Mouse (Mus musculus): ENCODE data around the gene Lingo1.

The Lingo1 gene

DNA sequence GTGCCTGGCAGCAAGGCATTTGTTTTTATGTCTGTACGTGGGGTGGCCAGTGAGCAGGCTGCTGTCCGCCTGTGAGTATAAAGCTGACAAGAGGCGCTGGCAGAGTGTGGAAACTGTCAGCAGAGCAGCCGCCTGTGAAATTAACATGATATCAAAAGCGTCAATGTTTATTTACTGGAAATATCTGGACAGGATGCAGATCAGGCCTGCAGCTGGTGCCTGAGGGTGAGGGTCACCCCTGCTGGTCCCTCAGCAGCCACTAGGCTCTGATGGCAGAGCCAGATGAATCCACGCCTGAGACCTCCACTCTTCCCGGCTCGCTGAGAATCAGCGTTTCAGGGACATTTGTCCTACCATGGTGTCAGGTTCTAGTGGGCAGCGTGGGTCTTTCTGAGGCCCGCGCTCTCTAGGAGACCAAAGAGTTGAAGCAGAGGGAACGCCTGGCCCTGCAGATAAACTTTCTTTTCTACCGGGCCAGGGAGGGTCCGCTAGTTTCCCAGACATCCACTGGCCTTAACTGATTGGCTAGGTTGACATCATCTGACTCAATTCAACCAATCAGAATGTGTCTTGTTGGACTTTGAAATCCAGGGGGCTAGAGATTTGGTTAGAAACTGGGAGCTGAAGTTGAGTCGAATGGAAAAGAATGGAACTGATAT is 190.1 kb downstream of the Lingo1 start:
- DNase-seq (ENCODE audit: low spot score in 2 of 2) = no peak

GRCm38 (mm10) chr9:56605443-56605806 is 190.8 kb downstream of the Lingo1 start:
- DNase-seq (ENCODE audit: low spot score in 2 of 2) = peak in 1 of 2 experiments; percentile 45

DNA sequence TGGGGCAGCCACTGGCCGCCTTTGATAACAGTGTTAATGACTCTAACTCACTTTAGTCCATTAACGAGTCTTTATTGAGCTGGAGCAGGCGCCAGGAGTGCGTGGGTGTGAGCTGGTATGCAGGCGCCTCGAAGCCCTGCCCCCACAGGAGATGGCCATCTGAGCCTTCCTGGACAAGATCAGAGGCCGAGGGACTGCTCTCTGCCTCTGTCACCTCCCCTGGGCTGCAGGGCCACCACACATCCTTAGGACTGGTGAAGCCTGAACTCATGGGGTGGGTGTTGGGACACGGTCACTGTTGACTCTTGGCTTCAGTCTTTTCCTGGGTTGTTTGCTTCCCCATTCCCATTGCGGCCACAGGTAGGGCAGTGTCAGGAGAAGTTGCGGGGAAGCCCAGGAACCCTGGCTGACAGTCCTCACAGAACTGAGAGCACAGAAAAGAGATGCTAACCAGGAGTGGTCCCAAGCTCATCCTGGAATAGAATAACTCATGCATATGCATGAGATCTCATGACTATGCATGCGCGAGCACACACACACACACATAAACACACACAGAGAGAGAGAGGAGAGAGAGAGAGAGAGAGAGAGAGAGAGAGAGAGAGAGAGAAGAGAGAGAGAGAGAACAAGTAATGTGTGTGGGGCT is 191.3 kb downstream of the Lingo1 start:
- DNase-seq (ENCODE audit: low spot score in 2 of 2) = peak; percentile 53 to 74

DNA sequence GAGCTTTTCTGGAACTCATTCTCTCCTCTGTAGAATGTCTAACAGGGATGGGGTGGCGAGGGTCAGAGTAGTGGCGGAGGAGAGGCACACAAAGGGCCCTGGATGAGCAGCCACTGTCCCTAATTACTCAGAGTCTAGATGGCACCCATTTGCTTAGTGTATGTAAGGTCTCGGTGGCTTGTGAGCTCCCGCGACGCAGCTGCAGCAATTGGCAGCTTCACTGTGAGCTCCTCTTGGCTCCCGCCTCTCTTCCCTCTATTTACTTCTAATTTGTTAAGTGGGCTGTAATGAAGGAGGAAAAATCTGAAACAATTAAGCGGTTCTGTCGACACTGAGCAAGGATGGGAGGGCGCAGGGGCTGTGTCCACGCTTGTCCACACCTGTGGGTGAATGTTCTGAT is 195.6 kb downstream of the Lingo1 start:
- DNase-seq (ENCODE audit: low spot score in 2 of 2) = no peak

DNA sequence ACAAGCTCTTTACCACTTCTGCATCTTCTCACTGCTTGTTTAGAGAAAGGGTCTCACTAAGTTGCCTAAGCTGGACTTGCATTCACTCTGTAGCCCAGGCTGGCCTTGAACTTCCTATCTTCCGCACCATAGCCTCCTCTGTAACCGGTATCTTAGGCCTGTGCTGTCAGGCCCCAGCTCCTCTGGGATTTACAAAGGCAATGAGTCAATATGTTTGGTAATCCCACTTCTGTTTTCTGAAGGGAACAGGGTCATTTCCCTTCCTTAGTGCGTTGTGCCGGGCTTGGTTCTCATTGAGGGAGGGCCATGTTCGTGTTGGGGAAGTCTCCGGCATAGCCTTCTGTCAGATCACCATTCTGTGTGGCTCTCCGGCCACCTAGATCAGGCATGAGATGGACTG is 203.6 kb downstream of the Lingo1 start:
- DNase-seq (ENCODE audit: low spot score in 2 of 2) = no peak

DNA sequence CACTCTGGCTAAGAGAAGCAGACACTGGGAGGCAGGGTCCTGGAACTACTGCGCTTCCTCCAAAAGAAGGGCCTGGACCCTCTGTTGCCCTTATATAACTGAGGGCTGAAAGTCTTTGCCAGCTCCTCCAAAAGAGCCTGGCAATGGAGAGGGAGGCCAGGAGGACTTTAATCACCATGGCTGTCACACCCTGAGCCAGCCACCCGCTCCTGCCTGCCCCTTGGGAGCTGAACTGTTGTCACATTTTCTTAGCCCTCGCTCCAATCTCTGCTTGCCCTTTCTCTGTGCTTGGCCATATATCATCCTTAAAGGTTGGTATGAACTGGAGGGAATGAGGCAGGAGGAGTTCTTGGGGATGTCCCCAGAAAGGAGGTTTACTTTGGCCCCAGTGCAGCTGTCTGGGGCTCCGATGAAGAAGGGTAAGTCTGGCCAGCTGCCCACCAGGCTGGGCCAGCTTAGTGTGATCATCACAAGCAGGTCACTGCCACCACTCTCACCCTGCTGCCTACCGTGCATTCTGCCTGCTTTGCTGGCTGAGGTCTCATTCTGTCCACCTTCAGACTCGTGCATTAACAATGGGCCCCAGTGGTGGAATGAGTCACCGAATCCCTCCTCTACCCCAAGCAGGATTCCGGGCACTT is 204.9 kb downstream of the Lingo1 start:
- no peak for DNase-seq (ENCODE audit: low spot score in 2 of 2)

DNA sequence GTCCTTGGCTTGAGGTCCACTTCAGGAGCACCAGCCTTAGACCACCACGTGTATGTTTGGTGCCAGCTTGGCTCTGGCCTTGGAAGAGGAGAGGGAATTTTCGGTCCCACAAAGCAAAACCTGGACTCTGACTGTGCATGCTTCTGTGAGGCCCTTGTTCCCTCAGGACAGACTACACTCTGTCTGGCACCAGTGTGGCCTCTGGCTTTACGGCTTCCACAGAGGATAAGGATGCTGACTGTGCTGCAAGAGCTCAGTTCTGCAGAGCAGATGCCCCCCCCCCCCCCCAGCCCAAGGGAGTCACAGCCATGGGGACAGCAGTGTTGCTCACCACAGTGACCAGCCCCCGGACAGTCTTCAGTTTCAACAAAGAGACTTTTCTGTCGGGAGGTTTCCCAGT is 206.5 kb downstream of the Lingo1 start:
- DNase-seq (ENCODE audit: low spot score in 2 of 2) = no peak

GRCm38 (mm10) chr9:56584043-56584424 is 212.2 kb downstream of the Lingo1 start:
- DNase-seq (ENCODE audit: low spot score in 2 of 2) = no peak

DNA sequence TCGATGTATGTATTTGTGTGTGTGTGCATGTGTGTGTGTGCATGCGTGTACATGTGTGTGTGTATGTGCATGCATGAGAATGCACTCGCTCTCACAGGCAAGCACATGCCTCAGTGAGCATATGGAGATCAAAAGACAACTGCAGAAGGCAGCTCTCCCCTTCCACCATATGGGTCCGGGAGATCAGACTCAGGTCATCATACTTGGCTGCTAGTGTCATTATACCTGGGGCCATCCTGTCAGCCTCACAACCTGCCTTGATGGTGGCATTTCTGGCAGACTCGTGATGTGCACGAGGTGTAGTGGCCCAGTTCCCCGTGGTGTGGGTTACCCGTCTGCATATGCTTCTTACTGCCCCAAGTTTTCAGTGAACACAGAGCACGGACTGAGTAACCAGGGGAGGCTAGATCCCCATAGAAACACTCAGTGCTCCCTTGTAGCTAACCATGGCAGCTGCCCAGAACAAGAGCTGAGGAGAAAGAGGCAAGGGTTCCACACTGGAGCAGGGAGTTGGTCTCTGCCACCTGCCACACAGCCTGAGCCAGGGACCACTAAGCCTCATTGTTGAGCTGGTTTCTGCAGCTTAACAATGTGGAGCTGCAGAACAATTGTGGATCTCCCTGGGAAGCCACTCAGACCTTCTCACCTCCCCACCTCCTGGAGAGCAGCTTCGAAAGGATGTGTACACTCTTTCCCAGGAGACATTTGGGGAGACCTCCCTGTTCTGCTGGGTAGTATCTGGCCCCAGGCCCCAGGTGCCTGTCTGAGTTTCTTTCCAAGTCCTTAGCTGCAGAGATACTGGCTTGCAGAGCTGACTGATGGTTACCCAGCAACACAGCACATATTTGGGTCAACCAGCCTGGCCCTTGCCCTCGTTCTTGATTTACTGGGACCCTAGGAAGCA is 212.9 kb downstream of the Lingo1 start:
- peak; percentile 60 to 62 for DNase-seq (ENCODE audit: low spot score in 2 of 2)

DNA sequence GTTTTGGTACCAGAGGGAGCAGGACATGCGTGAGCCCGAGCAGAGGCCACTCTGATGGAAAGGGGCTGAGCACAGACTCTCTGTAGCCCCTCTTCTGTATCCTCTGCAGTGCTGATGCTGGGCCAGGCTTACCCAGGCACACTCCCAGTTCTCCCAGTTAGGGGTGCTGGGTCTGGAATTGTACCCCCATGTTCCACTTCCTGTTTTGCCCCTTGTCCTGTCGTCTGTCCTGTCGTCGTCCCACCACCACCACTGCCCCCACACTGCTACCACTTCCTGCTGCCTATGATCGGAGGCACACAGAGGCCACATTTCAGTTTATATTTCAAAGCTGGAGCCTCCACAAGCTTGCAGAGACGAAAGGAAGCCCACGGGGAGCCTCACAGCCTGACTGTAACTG is 213.6 kb downstream of the Lingo1 start:
- no peak for DNase-seq (ENCODE audit: low spot score in 2 of 2)

GRCm38 (mm10) chr9:56581700-56582099 is 214.6 kb downstream of the Lingo1 start:
- peak; percentile 73 to 75 for DNase-seq (ENCODE audit: low spot score in 2 of 2)

DNA sequence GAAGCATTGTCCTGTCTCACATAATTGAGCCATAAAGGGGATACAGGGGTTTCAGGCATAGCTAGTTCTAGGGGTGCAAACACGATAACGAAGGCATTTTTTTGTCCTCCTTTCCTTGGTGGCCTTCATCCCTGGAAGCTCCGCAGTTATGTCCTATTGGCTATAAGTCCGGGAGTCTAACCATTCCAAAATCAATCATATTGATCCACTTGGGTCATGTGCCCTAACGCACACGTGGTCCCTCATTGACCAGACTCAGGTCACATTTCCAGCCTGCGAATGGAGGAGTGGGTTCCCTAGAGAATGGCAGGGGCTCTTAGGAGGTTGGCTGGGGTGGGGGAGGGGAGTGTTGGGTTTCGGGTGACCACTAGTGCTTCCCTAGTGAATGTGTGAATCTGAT is 215.3 kb downstream of the Lingo1 start:
- DNase-seq (ENCODE audit: low spot score in 2 of 2) = no peak

- no peak for DNase-seq (ENCODE audit: low spot score in 2 of 2)
Measured at GRCm38 (mm10) chr9:56580101-56580500, 216.2 kb downstream of the Lingo1 start.

DNA sequence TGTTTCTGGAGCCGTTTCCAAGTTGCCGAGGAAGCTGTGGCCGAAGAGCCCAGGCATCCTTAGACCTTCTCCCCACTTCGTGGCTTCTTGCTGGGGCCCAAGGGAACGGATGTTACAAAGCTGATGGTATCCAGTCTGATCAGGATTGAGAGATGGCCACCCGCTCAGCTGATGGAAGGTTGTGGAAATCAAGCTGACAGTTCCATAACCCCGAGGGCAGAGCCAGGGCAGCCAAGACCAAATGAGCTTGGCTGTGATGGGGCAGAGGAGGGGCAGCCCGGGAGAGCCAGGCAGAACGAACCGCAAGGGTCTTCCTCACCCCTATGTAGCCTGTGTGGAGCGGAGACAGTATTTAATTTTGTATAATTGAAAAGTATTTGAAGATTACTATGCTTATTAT is 218.9 kb downstream of the Lingo1 start:
- DNase-seq (ENCODE audit: low spot score in 2 of 2) = no peak

- peak; percentile 55 to 65 for DNase-seq (ENCODE audit: low spot score in 2 of 2)
Measured at GRCm38 (mm10) chr9:56572534-56573479, 223.5 kb downstream of the Lingo1 start.

Data from right cerebral cortex, postnatal 10 days (tissue).